Mouse (Mus musculus) 3T3-L1 (cell line): ENCODE results near the gene Sdr9c7.
A peak's percentile ranks its signal among the peaks of the same experiment; 100 is the strongest.
"Not testable (repeated sequence)": the region's sequence is repeated elsewhere in the genome, so short reads cannot be mapped to it uniquely, and the experiment has no call there.

Experiments
- DNase-seq: peaks from one replicate; pipeline ENCODE4 v3.0.0-alpha.2; 2015; ENCODE audit warnings: low read depth, low spot score

Sdr9c7 gene

GRCm38 (mm10) chr10:127907386-127907951, 9.2 kb downstream of the Sdr9c7 start:
- DNase-seq = no peak

- DNase-seq = peak; percentile 13
Observed at GRCm38 (mm10) chr10:127915578-127915977, 17.3 kb downstream of the Sdr9c7 start.

DNA sequence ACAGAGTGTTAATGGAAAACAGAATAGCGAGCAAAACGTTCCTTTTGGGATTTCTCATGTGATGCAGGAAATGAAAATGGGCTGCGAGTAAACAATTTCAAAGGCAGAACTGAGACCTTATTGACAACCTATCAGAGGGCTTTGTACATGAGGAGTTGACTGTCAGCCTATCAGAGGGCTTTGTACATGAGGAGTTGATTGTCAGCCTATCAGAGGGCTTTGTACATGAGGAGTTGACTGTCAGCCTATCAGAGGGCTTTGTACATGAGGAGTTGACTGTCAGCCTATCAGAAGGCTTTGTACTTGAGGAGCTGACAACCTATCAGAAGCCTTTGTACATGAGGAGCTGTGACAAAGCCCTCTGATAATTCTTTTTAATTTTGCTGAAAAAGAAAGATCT, 18.9 kb downstream of the Sdr9c7 start:
- peak; percentile 10 for DNase-seq

- DNase-seq = no peak
Observed at GRCm38 (mm10) chr10:127917651-127918050, 19.3 kb downstream of the Sdr9c7 start.

GRCm38 (mm10) chr10:127922241-127922640, 23.9 kb downstream of the Sdr9c7 start:
- DNase-seq = no peak

GRCm38 (mm10) chr10:127923024-127923423, 24.7 kb downstream of the Sdr9c7 start:
- no peak for DNase-seq

GRCm38 (mm10) chr10:127924597-127925378, 26.5 kb downstream of the Sdr9c7 start:
- DNase-seq = peak; percentile 74

DNA sequence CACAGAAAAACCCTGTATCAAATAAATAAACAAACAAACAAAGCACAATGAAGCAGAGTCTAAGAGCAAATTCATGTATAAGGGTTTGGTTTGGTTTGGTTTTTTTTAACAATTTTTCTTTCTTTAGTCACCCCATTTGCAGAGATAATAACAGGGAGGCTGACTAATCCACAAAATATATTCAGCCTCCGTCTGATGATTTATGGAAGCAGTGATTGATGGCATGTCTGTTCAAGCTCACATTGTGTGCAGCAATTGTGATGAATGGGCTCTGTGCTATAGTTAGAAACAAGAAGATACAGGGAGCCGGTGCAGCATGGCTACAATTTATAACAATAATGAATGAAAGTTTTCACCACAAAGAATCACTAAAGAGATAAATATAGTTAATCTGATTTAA, 29.4 kb downstream of the Sdr9c7 start:
- peak; percentile 60 for DNase-seq

GRCm38 (mm10) chr10:127932290-127932926, 34.1 kb downstream of the Sdr9c7 start:
- DNase-seq = peak; percentile 25

- DNase-seq = no peak
Observed at GRCm38 (mm10) chr10:127936271-127936670, 38.0 kb downstream of the Sdr9c7 start.

DNA sequence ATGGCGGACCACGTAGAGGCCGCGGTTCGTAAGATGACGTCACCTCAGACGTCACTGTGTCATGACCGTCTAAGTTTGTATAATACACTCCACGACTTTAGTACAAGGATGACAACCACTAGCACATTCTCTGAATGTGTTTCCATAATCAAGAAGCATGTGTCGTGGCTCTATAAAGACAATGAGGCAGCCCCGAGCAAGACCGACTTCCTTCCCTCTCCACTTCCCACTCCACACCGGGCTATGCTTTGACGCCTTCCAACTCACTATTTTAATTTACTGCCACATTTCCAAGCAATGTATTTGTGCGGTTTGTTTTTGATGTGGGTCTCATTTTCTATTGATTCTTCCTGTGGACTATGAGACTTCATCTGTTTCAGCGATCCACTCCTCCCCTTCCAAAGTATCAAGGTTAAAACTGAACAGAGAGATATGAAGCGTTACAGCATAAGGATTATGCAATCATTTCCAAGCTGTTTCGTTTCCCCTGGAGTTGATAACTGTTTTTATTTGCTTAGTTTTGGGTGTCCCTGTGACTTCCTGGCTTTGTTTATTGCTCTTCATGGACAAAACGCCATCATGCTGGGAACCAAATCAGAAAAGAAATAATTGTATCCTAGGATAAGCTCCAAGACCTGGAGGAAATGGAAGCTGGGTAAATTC, 38.6 kb downstream of the Sdr9c7 start:
- DNase-seq = no peak

GRCm38 (mm10) chr10:127937428-127938010, 39.2 kb downstream of the Sdr9c7 start:
- peak; percentile 77 for DNase-seq

DNA sequence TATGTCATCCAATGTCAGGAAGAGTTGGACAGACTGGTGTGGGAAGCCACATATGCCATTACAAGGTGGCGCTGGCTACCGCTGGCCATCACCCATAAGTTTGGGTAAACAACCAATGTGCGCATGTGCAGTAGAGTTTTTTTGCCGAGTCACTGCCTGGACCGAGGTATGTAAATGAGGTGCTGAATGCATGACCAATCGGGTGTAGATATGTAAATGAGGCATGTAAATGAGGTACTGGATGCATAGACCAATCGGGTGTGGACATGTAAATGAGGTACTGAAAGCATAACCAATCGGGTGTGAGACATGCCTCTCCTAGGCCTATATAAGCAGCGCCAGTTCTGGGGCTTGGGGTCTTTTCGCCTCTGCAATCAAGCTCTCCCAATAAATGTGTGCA, 41.3 kb downstream of the Sdr9c7 start:
- DNase-seq = not testable (repeated sequence)

- peak; percentile 72 for DNase-seq
Observed at GRCm38 (mm10) chr10:127945432-127946064, 47.2 kb downstream of the Sdr9c7 start.

DNA sequence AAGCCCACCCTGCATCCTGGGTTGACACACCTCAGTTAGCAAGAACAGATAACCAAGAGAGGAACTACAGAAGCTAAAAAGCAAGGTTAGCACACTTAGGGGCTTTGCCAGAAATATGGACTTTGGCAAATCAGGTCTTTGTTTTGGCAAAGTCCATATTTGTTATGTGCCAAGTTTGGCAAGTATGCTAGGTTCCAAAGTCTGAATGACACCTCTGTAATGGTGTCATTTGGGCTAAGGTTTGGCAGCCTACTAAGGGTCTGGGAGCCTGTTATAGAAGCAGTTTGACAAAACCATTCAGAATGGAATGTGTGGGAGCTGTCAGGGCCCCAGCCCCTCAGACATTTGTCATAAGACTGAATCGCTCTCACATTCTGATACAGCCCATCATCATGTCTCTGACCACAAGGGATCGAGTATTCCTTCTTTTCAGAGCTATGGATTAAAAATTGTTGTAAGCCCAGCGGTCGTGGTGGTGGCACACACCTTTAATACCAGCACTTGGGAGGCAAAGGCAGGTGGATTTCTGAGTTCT, 51.3 kb downstream of the Sdr9c7 start:
- no peak for DNase-seq

GRCm38 (mm10) chr10:127951390-127951789, 53.1 kb downstream of the Sdr9c7 start:
- no peak for DNase-seq

DNA sequence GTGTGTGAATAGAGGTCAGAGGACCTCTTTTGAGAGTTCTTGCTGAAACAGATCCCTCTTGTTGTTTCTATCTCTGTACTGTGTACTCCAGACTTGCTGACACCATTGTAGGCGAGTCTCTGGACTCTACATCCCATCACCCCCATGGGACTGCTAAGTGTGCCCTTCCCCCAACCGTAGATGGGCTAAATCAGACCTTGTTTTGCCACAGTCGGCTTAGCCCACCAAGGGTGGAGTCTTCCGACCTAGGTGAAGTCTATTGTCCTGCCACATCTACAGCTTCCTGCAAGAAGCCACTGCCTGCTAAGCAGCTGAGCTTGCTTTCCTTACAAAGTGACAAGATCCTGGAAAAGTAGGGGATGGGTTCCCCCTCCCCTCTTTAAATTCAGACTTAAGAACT, 53.5 kb downstream of the Sdr9c7 start:
- DNase-seq = no peak

DNA sequence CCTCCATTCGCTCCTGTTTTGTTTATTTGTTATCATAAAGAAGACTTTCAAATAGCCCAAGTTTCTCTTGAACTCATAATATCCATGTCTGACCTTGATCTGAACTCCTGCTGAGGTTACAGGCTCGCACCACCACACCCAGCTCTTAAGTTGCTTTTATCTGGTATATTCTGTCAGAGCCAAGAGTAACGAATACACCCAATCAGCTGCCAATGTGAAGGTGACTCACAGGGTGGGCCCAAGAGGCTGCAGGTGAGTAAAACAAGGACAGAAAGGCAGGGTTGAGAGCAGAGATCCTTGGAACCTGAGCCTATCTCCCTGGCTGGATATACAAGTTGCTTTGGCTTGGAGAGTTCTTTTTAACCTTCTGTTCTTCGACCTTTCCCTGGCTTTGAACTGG, 56.7 kb downstream of the Sdr9c7 start:
- DNase-seq = no peak

DNA sequence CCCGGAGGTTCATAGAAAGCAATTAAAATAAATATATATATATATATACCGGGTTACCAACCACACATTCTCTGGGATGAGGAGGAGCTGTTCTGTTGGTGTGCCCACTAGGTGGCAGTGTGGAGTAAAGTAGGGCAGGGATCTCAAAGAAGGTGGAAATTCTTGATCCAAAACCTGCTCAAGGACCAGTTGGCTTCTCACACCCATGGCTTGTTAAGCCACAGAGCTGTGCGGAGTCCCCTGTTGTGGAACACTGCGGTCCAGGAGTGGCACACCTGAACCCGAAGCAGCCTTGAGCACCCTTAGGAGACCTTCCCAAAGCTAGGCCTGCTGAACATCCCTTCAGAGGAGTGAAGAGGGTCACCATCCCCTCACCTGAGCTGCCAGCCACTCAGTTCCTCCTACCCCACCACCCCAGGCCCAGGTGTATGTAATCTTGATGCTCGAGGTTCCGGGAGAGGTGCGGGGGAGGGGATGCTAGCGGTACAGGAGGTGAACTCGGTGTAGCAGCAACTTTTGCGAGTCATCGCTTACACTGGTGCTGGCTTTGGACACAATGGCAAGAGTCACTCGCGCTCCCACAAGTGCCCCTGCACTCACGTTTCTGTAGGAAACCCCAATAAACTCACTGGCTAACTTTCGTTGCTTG, 58.0 kb downstream of the Sdr9c7 start:
- peak; percentile 80 for DNase-seq

- no peak for DNase-seq
Observed at GRCm38 (mm10) chr10:127959161-127959679, 60.9 kb downstream of the Sdr9c7 start.
